Mouse (Mus musculus): ENCODE results near the gene Iffo1.
A peak's percentile ranks its signal among the peaks of the same experiment; 100 is the strongest.

Iffo1 gene

GRCm38 (mm10) chr6:125145001-125145400 is at the start of gene Iffo1:
Gene Iffo1 (plus strand): TSS chr6:125145241.
- DNase-seq (ENCODE audit: low spot score in 2 of 2) = peak; percentile 89 to 92

DNA sequence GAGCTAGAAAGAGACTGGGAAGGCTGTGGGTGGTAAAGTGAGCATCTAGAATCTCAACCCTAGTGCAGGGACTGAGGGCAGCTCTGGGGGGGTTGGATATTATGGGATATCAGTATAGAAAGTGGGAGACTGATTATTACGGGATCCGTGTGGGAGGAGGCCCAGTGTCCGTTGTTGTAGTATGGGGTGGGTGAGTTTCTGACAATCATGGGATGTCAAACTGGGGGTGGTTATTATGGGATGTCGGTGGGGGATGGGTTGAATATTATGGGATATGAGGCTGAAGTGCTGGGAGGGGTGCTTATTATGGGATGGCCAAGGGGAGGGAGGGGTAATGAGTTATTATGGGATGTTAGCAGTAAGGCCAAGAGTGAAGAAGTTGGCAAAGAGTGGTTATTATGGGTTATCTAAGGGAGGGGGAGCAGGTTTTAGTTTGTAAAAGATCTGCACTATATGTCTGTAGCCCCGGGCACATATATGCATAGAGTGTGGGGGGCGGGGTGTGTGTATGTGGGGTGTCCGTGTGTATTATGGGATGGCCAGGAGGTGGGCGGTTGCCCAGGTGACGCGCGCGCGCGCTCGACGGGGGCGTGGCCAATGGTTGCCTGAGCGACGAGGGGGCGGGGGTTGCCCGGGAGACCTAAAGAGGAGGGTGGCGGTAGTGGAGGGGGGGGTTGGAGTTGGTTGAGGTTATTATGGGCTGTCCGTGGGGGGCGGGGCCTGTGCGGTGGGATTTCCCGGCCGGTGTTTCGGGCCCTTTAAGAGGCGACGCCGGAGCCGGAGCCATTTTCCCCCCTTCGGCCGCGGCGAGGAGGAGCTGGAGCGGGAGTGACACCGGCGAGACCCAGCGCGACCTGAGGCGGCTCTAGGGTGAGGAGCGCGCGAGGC is 49.4 kb upstream of the Iffo1 start, which contains the start of gene Chd4:
Gene Chd4, plus strand, starts transcription at position 591 of the 888 bp plus-strand sequence.
- peak; percentile 91 to 93 for DNase-seq (ENCODE audit: low spot score in 2 of 2)

- DNase-seq (ENCODE audit: low spot score in 2 of 2) = no peak
Observed at GRCm38 (mm10) chr6:125096279-125096596, 48.8 kb upstream of the Iffo1 start.

- DNase-seq (ENCODE audit: low spot score in 2 of 2) = peak in 1 of 2 experiments; percentile 34
Observed at GRCm38 (mm10) chr6:125096597-125097345, 48.3 kb upstream of the Iffo1 start.

DNA sequence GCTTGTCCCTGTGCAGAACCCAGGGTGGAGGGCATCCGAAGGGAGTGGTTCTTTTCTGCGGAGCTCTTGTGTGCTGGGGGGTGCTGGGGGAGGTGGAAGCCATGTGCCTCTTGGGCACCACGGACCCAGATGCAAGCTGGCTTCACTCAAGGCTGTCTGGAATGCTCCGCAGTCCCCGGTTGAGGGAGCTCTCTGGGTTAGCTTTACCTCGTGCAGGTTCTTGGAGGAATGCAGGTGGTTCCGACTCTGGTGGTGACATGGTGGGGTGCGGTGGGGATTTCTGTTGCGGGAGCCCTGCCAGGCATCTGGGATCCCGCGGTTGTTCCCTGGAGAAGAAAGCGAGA is 47.7 kb upstream of the Iffo1 start:
- DNase-seq (ENCODE audit: low spot score in 2 of 2) = no peak

- DNase-seq (ENCODE audit: low spot score in 2 of 2) = no peak
Observed at GRCm38 (mm10) chr6:125097951-125098350, 47.1 kb upstream of the Iffo1 start.

DNA sequence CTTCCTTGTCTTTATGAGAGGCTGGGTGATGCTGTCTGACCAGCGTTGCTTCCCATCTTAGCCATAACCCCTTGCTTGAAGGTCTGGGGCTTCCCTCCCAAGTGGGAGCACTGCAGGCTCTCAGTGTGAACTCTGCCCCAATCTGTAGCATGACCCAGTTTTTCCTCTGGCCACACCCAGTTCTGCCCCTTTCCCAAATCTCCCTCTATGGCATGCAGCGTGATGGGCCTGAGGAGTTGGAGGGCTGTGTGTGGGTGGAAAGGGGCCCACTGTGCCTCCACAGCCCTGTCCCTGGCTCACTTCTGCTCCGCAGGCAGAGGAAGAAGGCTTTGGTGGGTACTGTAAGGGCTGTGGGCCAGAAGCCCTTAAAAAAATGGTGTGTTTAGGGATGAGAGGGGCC is 46.5 kb upstream of the Iffo1 start:
- no peak for DNase-seq (ENCODE audit: low spot score in 2 of 2)

DNA sequence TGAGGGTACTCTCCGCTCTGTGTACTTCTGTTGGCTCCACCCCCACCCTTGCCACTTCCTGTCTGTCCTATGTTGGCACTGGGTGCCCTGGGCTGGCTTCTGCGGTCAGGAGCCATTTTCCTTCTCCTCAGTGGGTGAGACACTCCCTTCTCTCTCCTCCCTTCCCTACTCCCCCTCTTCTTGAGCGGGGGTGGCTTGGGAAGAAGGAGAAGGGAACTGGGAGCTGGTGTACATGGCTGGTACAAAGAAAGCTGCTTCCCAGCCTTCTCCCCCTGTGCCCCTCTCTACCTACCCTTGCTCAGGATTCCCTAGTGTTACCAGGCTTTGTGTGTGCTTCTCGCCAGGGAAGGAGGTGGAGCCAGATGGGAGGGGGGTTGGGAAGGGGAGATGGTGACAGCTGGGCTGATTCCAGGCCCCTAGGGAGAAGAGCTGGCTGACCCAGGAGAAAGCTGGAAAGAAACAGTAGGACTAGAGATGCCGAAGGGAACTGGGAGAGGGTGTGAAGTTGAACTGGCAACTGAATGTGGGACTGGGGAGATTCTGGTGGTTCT is 45.5 kb upstream of the Iffo1 start:
- no peak for DNase-seq (ENCODE audit: low spot score in 2 of 2)

GRCm38 (mm10) chr6:125101444-125101843 is 43.6 kb upstream of the Iffo1 start:
- no peak for DNase-seq (ENCODE audit: low spot score in 2 of 2)

DNA sequence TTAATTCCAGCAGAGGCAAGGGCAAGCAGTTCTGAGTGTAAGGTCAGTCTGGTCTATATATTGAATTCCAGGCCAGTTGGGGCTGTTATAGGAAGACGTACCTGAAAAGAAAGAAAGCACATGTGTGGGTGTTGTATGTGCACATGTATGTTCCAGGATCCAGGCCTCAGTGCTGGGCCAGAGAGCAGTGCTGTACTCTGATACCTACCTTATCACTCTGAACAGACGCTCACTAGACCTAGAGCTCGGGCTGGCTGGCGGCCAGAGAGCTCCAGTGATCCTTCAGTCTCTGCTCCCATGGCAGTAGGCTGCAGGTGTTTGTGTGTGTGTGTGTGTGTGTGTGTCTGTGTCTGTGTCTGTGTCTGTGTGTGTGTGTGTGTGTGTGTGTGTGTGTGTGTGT is 40.8 kb upstream of the Iffo1 start:
- DNase-seq (ENCODE audit: low spot score in 2 of 2) = no peak

- DNase-seq (ENCODE audit: low spot score in 2 of 2) = no peak
Observed at GRCm38 (mm10) chr6:125107705-125108104, 37.3 kb upstream of the Iffo1 start.

- no peak for DNase-seq (ENCODE audit: low spot score in 2 of 2)
Observed at GRCm38 (mm10) chr6:125109371-125109770, 35.7 kb upstream of the Iffo1 start.

DNA sequence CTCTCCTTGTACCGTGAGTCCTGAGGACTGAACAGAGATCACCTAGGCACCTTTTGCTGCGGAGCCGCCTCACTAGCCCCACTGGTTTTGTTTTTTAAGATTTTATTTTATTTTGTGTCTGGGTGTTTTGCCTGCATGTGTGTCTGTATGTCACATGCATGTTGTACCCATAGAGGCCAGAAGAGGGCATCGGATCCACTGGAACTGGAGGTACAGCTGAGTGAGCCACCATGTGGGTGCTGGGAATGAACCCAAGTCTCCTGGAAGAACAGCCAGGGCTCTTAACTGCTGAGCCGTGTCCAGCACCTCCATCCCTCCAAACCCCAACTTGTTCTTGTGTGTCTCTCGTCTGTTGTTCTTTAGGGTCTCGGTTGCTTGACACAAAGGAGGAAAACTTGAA is 34.1 kb upstream of the Iffo1 start:
- DNase-seq (ENCODE audit: low spot score in 2 of 2) = peak in 1 of 2 experiments; percentile 42

- DNase-seq (ENCODE audit: low spot score in 2 of 2) = no peak
Observed at GRCm38 (mm10) chr6:125112553-125112952, 32.5 kb upstream of the Iffo1 start.

- no peak for DNase-seq (ENCODE audit: low spot score in 2 of 2)
Observed at GRCm38 (mm10) chr6:125119387-125119786, 25.7 kb upstream of the Iffo1 start.

GRCm38 (mm10) chr6:125128724-125129123 is 16.3 kb upstream of the Iffo1 start:
- no peak for DNase-seq (ENCODE audit: low spot score in 2 of 2)

DNA sequence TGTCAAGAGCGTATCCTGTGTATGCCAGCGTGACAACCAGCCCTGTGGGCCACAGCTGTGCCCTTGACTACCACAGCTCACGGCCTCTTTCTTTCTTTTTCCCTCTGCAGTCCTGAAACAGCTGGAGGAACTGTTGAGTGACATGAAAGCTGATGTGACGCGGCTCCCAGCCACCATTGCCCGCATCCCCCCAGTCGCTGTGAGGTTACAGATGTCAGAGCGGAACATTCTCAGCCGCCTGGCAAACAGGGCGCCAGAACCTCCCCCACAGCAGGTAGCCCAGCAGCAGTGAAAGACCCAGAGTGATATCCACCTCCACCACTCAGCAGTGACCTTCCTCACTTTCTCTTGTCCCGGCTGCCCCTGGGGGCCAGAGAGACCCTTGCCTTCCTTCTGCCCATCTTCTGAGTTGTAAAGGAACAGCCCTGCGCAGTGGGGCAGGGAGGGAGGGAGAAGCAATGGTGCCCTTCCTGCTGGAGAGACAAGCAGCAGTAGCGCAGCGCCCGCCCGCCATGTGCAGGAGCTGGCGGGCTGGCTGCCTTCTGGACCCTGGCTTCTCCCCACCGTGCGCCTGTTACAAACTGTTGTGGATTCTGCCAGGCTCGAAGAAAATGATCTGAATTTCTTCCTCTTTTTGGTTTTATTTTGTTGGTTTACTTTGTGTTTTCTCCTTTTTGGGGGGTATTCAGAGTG is 15.2 kb upstream of the Iffo1 start:
- DNase-seq (ENCODE audit: low spot score in 2 of 2) = no peak

- DNase-seq (ENCODE audit: low spot score in 2 of 2) = peak; percentile 71 to 76
Observed at GRCm38 (mm10) chr6:125131302-125132156, 13.5 kb upstream of the Iffo1 start, which contains the start of gene Nop2. Gene Nop2 (plus strand): TSS chr6:125131909.

- no peak for DNase-seq (ENCODE audit: low spot score in 2 of 2)
Observed at GRCm38 (mm10) chr6:125132470-125132869, 12.6 kb upstream of the Iffo1 start.

DNA sequence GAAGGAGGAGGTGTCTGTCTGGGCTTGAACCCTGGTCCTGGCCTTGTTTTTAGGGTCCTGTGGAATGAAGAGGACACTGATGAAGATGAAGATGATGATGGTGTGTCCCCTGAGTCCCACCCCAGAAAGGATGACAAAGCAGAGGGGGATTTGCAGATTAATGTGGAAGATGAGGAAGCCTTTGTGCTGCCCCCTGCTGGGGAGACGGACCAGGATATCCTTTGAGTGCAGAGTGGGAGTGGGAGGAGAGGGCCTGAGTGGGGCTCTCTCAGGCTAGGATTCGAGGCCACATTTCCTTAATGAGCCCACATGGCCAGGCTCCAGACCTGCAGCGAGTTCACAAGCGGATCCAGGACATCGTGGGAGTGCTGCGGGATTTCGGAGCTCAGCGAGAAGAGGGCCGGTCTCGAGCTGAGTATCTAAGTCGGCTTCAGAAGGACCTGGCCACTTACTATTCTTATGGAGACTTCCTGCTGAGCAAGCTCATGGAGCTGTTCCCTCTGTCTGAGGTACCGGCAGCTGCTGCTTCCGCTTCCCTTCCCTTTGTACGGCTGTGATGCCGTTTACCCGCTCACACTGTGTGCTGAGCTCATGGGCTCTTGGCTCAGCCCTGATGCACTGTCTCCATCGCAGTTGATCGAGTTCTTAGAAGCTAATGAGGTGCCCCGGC is 7.9 kb upstream of the Iffo1 start:
- peak in 1 of 2 experiments; percentile 47 for DNase-seq (ENCODE audit: low spot score in 2 of 2)

- DNase-seq (ENCODE audit: low spot score in 2 of 2) = no peak
Observed at GRCm38 (mm10) chr6:125139747-125140146, 5.3 kb upstream of the Iffo1 start.

Measured in frontal cortex, postnatal 14 days (tissue).